In genomic region chr17:28477421-28477820, GRCm38 (mm10) we compare ENCODE assay signal across 30 mouse cellular contexts. TPM values are rescaled to one million over a fixed set of nuclear protein-coding genes. Genes with fewer than 3 reads are reported as not detected.
DNase-seq lines count a peak whose midpoint lies in the region; ATAC-seq and TF ChIP-seq lines count a peak whose summit lies in the region.
"Had no signal": no experiment of that assay in that cellular context is flagged by ENCODE, and none has a peak within 500 bp of the region (broad histone marks: within the 10 kb centered on the region; RNA-seq: fewer than 3 reads in every experiment).

No protein-coding gene starts in this region.

- 0 out of 2 replicates have a peak overlapping the region, but pooled peaks have one; percentile 27 for H3K9ac ChIP-seq in embryonic facial prominence, embryonic 13.5 days
- H3K9ac ChIP-seq in limb, embryonic 13.5 days, result peak overlapping the region; percentile 48; the same call in 1 of the 2 replicates
- H3K9ac ChIP-seq in midbrain, embryonic 11.5 days (ENCODE audit: low read length), result no peak overlapping the region
- H3K9ac ChIP-seq: heart, embryonic 13.5 days; hindbrain, embryonic 12.5 days; liver, embryonic 13.5 days; lung, embryonic 14.5 days; midbrain, embryonic 15.5 days; neural tube, embryonic 15.5 days had no signal

- TF ChIP-seq POLR2A in thymus, adult 2 months (IDR thresholded peaks at IDR 0.05; ENCODE audit: control insufficient read depth, extremely low read depth, insufficient read depth, low read length, poor library complexity), result no peak

- ATAC-seq in embryonic facial prominence, embryonic 13.5 days (ENCODE audit: insufficient number of reproducible peaks, insufficient read depth, low FRiP score, low TSS enrichment, low read depth), result no peak
- no peak for ATAC-seq in limb, embryonic 13.5 days (ENCODE audit: low FRiP score, low read depth)
- ATAC-seq in CD4-positive, CD25-positive, alpha-beta regulatory T cell, adult 4 months, result no peak
- no peak for ATAC-seq in midbrain, embryonic 11.5 days (ENCODE audit: low FRiP score)
- ATAC-seq: forebrain, embryonic 16.5 days; inflammation-experienced regulatory T-cells, adult 6 months; midbrain, embryonic 15.5 days had no signal

- DNase-seq in thymus, adult 2 months, result no peak
- no peak for DNase-seq in thymus, postnatal 25 days
- DNase-seq in midbrain, embryonic 11.5 days (ENCODE audit: low spot score, missing footprints), result no peak
- no peak for DNase-seq in adrenal gland, adult 18-20 months (ENCODE audit: low spot score in 2 of 2)
- DNase-seq: adrenal gland, postnatal 36 days; B cell, adult 2 months; cerebellum, adult 9-10 months; gastrocnemius, postnatal 14 days; heart, adult 18-20 months; heart, postnatal 14 days; kidney, adult 18-20 months; liver, embryonic 13.5 days; lung, embryonic 14.5 days; lung, postnatal 4 days had no signal

- H3K4me2 ChIP-seq in embryonic facial prominence, embryonic 13.5 days, result no peak overlapping the region
- H3K4me2 ChIP-seq in limb, embryonic 13.5 days (replicated peaks), result 0 out of 2 replicates have a peak overlapping the region, but pooled peaks have one; percentile 25
- H3K4me2 ChIP-seq in midbrain, embryonic 11.5 days, result no peak overlapping the region
- H3K4me2 ChIP-seq: heart, embryonic 13.5 days; hindbrain, embryonic 12.5 days; liver, embryonic 13.5 days; lung, embryonic 14.5 days; midbrain, embryonic 15.5 days; neural tube, embryonic 15.5 days had no signal

- H3K4me3 ChIP-seq in thymus, adult 2 months (ENCODE audit: control insufficient read depth, insufficient read depth, low read length), result no peak overlapping the region
- no peak overlapping the region for H3K4me3 ChIP-seq in embryonic facial prominence, embryonic 13.5 days
- no peak overlapping the region for H3K4me3 ChIP-seq in limb, embryonic 13.5 days
- no peak overlapping the region for H3K4me3 ChIP-seq in midbrain, embryonic 11.5 days (ENCODE audit: low read depth, low read length)
- H3K4me3 ChIP-seq: forebrain, embryonic 10.5 days; heart, embryonic 13.5 days; hindbrain, embryonic 12.5 days; left cerebral cortex, adult 2 months; liver, embryonic 13.5 days; midbrain, embryonic 15.5 days; neural tube, embryonic 15.5 days had no signal

- no peaks in the 10 kb centered on the region for H3K9me3 ChIP-seq in embryonic facial prominence, embryonic 13.5 days
- no peaks in the 10 kb centered on the region for H3K9me3 ChIP-seq in limb, embryonic 13.5 days
- no peaks in the 10 kb centered on the region for H3K9me3 ChIP-seq in midbrain, embryonic 11.5 days (ENCODE audit: control insufficient read depth, low read length)
- H3K9me3 ChIP-seq: forebrain, embryonic 10.5 days; heart, embryonic 13.5 days; hindbrain, embryonic 12.5 days; liver, embryonic 13.5 days; midbrain, embryonic 15.5 days; neural tube, embryonic 15.5 days had no signal

- 76% methylated on average over 8 of the region's 8 CpGs for WGBS in thymus, adult 2 months
- 44% methylated on average over 8 of the region's 8 CpGs for WGBS in embryonic facial prominence, embryonic 13.5 days
- WGBS in limb, embryonic 13.5 days, result 37% methylated on average over 8 of the region's 8 CpGs
- 92% methylated on average over 8 of the region's 8 CpGs for WGBS in midbrain, embryonic 11.5 days

- H3K36me3 ChIP-seq in thymus, adult 2 months (ENCODE audit: control insufficient read depth, insufficient read depth, low read length), result no peaks in the 10 kb centered on the region
- H3K36me3 ChIP-seq in embryonic facial prominence, embryonic 13.5 days, result no peaks in the 10 kb centered on the region
- no peaks in the 10 kb centered on the region for H3K36me3 ChIP-seq in limb, embryonic 13.5 days
- no peaks in the 10 kb centered on the region for H3K36me3 ChIP-seq in midbrain, embryonic 11.5 days (ENCODE audit: control insufficient read depth, insufficient read depth, low read length)
- H3K36me3 ChIP-seq: hindbrain, embryonic 12.5 days; liver, embryonic 13.5 days; midbrain, embryonic 15.5 days; neural tube, embryonic 15.5 days had no signal

- H3K27me3 ChIP-seq in thymus, adult 2 months (ENCODE audit: control insufficient read depth, insufficient read depth, low read length), result no peaks in the 10 kb centered on the region
- H3K27me3 ChIP-seq in embryonic facial prominence, embryonic 13.5 days, result no peaks in the 10 kb centered on the region; the same call in 1 of the 2 replicates
- H3K27me3 ChIP-seq in limb, embryonic 13.5 days, result no peaks in the 10 kb centered on the region
- H3K27me3 ChIP-seq in midbrain, embryonic 11.5 days (ENCODE audit: control insufficient read depth, insufficient read depth, low read length), result no peaks in the 10 kb centered on the region
- H3K27me3 ChIP-seq: heart, embryonic 13.5 days; hindbrain, embryonic 12.5 days; liver, embryonic 13.5 days; midbrain, embryonic 15.5 days; neural tube, embryonic 15.5 days had no signal

- no peak for TF ChIP-seq CTCF in thymus, adult 2 months (IDR thresholded peaks at IDR 0.05; ENCODE audit: borderline replicate concordance, control insufficient read depth, extremely low read depth, insufficient read depth, low read length, poor library complexity)

- H3K4me1 ChIP-seq in thymus, adult 2 months (replicated peaks; ENCODE audit: control insufficient read depth, insufficient read depth, low read length), result peaks cover 21% of the 10 kb centered on the region
- H3K4me1 ChIP-seq in embryonic facial prominence, embryonic 13.5 days, result peaks cover 14% of the 10 kb centered on the region
- peaks cover 13% of the 10 kb centered on the region for H3K4me1 ChIP-seq in limb, embryonic 13.5 days
- H3K4me1 ChIP-seq in midbrain, embryonic 11.5 days (ENCODE audit: control insufficient read depth, insufficient read depth, low read length), result no peaks in the 10 kb centered on the region
- H3K4me1 ChIP-seq: midbrain, embryonic 15.5 days; neural tube, embryonic 15.5 days had no signal

- H3K27ac ChIP-seq in thymus, adult 2 months (ENCODE audit: control insufficient read depth, insufficient read depth, low read length), result 0 out of 2 replicates have a peak overlapping the region, but pooled peaks have one; percentile 2
- no peak overlapping the region for H3K27ac ChIP-seq in embryonic facial prominence, embryonic 13.5 days
- H3K27ac ChIP-seq in limb, embryonic 13.5 days, result no peak overlapping the region
- no peak overlapping the region for H3K27ac ChIP-seq in midbrain, embryonic 11.5 days (ENCODE audit: low read depth, low read length)
- H3K27ac ChIP-seq: forebrain, embryonic 10.5 days; heart, embryonic 13.5 days; hindbrain, embryonic 12.5 days; left cerebral cortex, adult 2 months; liver, embryonic 13.5 days; midbrain, embryonic 15.5 days; neural tube, embryonic 15.5 days had no signal

RNA-seq across cellular contexts. Expression of gene Fkbp5, which starts 39.9 kb away (rescaled TPM):
- polyA plus RNA-seq in thymus, adult 2 months (2012; rRNA removed), result 157 and 179 TPM in 2 replicates
- polyA plus RNA-seq in embryonic facial prominence, embryonic 13.5 days (2015; fragmentation: Nextera tagmentation; extraction: Ambion mirVana), result 23.3 and 24.5 TPM in 2 replicates
- 26.2 and 27.3 TPM in 2 replicates for polyA plus RNA-seq in limb, embryonic 13.5 days (2015; fragmentation: Nextera tagmentation; extraction: Ambion mirVana)
- 10 to 100 TPM; 17.4 to 17.8 TPM for polyA plus RNA-seq in CD4-positive, CD25-positive, alpha-beta regulatory T cell, adult 4 months (2017; shearing (Covaris generic))
- 9.8 and 10.9 TPM in 2 replicates for polyA plus RNA-seq in midbrain, embryonic 11.5 days (2014; fragmentation: Nextera tagmentation; extraction: Ambion mirVana)
- 100 to 1,000 TPM; 111 to 112 TPM for total RNA-seq in adrenal gland, adult 18-20 months (2021)

RNA-seq across cellular contexts. Expression of gene Armc12, which starts 53.2 kb away (rescaled TPM):
- 0.33 and 0.58 TPM in 2 replicates for polyA plus RNA-seq in thymus, adult 2 months (2012; rRNA removed)
- not detected in 2 replicates for polyA plus RNA-seq in embryonic facial prominence, embryonic 13.5 days (2015; fragmentation: Nextera tagmentation; extraction: Ambion mirVana)
- not detected in 2 replicates for polyA plus RNA-seq in limb, embryonic 13.5 days (2015; fragmentation: Nextera tagmentation; extraction: Ambion mirVana)
- not detected for polyA plus RNA-seq in CD4-positive, CD25-positive, alpha-beta regulatory T cell, adult 4 months (2017; shearing (Covaris generic))
- not detected in 2 replicates for polyA plus RNA-seq in midbrain, embryonic 11.5 days (2014; fragmentation: Nextera tagmentation; extraction: Ambion mirVana)
- not detected for total RNA-seq in adrenal gland, adult 18-20 months (2021)
- total RNA-seq: adrenal gland, postnatal 36 days; common myeloid progenitor, adult 5-6 weeks; gastrocnemius, postnatal 14 days; heart, adult 18-20 months; heart, postnatal 14 days; layer of hippocampus, postnatal 10 days; left cerebral cortex, adult 2 months; left cerebral cortex, postnatal 36 days; megakaryocyte-erythroid progenitor cell, adult 5-6 weeks had no signal
- polyA plus RNA-seq: forebrain, embryonic 10.5 days; forebrain, embryonic 16.5 days; heart, embryonic 13.5 days; hindbrain, embryonic 12.5 days; kidney, embryonic 16.5 days; liver, embryonic 13.5 days; lung, embryonic 14.5 days; midbrain, embryonic 15.5 days; neural tube, embryonic 15.5 days had no signal
